In the genomic region with DNA sequence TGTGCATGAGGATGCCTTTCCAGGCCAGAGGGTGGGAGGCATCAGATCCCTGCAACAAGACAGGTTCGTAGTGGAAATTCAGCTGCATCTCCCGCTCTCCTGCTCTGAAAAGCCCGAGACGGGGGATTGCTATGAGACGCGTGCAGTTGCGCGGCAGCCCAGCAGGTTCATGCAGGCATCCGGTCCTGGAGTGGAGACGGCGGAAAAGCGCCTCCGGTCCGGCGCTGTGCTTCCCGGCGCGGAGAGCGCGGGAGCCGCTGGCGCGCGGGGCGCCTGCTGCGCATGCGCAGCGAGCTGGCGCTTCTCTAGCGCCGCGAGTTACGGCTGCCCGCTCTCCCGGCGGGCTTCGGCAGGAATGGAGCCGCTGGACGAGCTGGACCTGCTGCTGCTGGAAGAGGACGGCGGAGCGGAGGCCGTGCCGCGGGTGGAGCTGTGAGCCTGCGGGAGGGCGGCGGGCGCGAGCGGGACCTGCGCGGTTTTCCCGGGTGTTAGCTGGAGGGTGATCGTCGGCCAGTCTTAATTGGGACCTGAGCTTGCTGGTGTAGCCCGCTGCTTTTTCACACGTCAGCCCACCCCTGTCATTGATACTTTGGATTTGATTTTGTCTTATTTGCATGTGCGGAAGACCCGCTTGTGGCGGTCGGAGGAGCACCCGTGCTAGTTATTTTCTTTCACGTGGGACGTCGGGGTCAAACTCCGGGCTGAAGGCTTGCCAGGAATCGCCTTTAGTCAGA, we compare ENCODE assay signal across 7 mouse cellular contexts. TPM values are rescaled to one million over a fixed set of nuclear protein-coding genes. Genes with fewer than 3 reads are reported as not detected.
DNase-seq lines count a peak whose midpoint lies in the region; ATAC-seq lines count a peak whose summit lies in the region.

A gene (plus strand): TSS at position 289 of the 734 bp plus-strand sequence.

- ATAC-seq in intestine, embryonic 15.5 days = peak; percentile 93

- H3K36me3 ChIP-seq in intestine, embryonic 15.5 days = peaks cover 14% of the 10 kb centered on the region; the same call in 1 of the 2 replicates
- peaks cover 63% of the 10 kb centered on the region for H3K36me3 ChIP-seq in midbrain, embryonic 10.5 days

- H3K9ac ChIP-seq in intestine, embryonic 15.5 days = peak within 1 kb of the TSS; percentile 80

- intact Hi-C loops in left cerebral cortex, postnatal 25 days (cut with DNase I) = loop anchor here (2.0 kb wide), 1 partner anchor 26 kb away; a partner anchor contains a TSS

- H3K9me3 ChIP-seq in intestine, embryonic 15.5 days = no peaks in the 10 kb centered on the region
- H3K9me3 ChIP-seq in midbrain, embryonic 10.5 days (replicated peaks) = no peaks in the 10 kb centered on the region

- under 1% methylated on average over 68 of the region's 68 CpGs for WGBS in intestine, embryonic 15.5 days
- whole genome bisulfite sequencing in midbrain, embryonic 10.5 days = under 1% methylated on average over 68 of the region's 68 CpGs

- peak; percentile 72 to 73 for DNase-seq in adrenal gland, adult 18-20 months (ENCODE audit: low spot score in 2 of 2)
- peak; percentile 91 for DNase-seq in embryo, embryonic 10.5 days (ENCODE audit: low spot score)
- DNase-seq in gastrocnemius, postnatal 25 days = peak; percentile 68
- peak; percentile 71 to 73 for DNase-seq in left cerebral cortex, postnatal 25 days (ENCODE audit: low spot score in 2 of 2)
- DNase-seq in midbrain, embryonic 10.5 days (ENCODE audit: low spot score) = peak; percentile 88
- DNase-seq in right cerebral cortex, postnatal 4 days = peak; percentile 69

- peak within 1 kb of the TSS; percentile 62 for H3K4me3 ChIP-seq in intestine, embryonic 15.5 days (replicated peaks)
- peak within 1 kb of the TSS; percentile 80 for H3K4me3 ChIP-seq in midbrain, embryonic 10.5 days

- H3K4me2 ChIP-seq in intestine, embryonic 15.5 days (replicated peaks) = peak within 1 kb of the TSS; percentile 87

- peak within 1 kb of the TSS; percentile 85 for H3K27ac ChIP-seq in intestine, embryonic 15.5 days
- peak within 1 kb of the TSS; percentile 92 for H3K27ac ChIP-seq in midbrain, embryonic 10.5 days (replicated peaks)

- no peaks in the 10 kb centered on the region for H3K27me3 ChIP-seq in intestine, embryonic 15.5 days (replicated peaks)
- no peaks in the 10 kb centered on the region for H3K27me3 ChIP-seq in midbrain, embryonic 10.5 days (ENCODE audit: low read depth, poor library complexity, severe bottlenecking)

- 0 out of 2 replicates have a peak, but pooled peaks cover 3% of the 10 kb centered on the region for H3K4me1 ChIP-seq in intestine, embryonic 15.5 days (replicated peaks)
- peaks cover 9% of the 10 kb centered on the region for H3K4me1 ChIP-seq in midbrain, embryonic 10.5 days

RNA-seq across cellular contexts. Expression of the gene that starts here (rescaled TPM):
- total RNA-seq in adrenal gland, adult 18-20 months (2021) = 1 to 10 TPM in 1 of 2 experiments, under 1 TPM in 1; 0.70 to 1.0 TPM
- total RNA-seq in gastrocnemius, postnatal 25 days (2021) = under 1 TPM; 0.46 to 0.75 TPM
- 21.7 and 22.0 TPM in 2 replicates for polyA plus RNA-seq in intestine, embryonic 15.5 days (2015; fragmentation: Nextera tagmentation; extraction: Ambion mirVana)
- total RNA-seq in left cerebral cortex, postnatal 25 days (2021) = 1 to 10 TPM; 1.7 to 1.9 TPM
- 28.7 and 31.9 TPM in 2 replicates for polyA plus RNA-seq in midbrain, embryonic 10.5 days (2016; fragmentation: Nextera tagmentation; extraction: Ambion mirVana)

Comparison
In these comparisons a context has a peak if more than half of its experiments do, and no peak if none do; other contexts are left out.
1. Peak in every context shown above with its lines: DNase-seq, ATAC-seq, H3K4me3 ChIP-seq and H3K27ac ChIP-seq.
2. Peak in DNase-seq in gastrocnemius, postnatal 25 days; RNA of the gene not detected or under 1 TPM.